Mouse (Mus musculus) cerebellum, postnatal 25 days (tissue): ENCODE results near the gene Rmnd5b.
"Not testable (repeated sequence)": the region's sequence is repeated elsewhere in the genome, so short reads cannot be mapped to it uniquely, and the experiment has no call there.

Experiments
- DNase-seq, 2 experiments: peaks; one replicate each; pipeline ENCODE4 v3.0.0; 2021; ENCODE audit warnings: mixed read lengths in 2 of 2

The Rmnd5b gene

GRCm38 (mm10) chr11:51635525-51636322 lies at the start of gene Rmnd5b:
Gene Rmnd5b (minus strand): TSS chr11:51635896.
- DNase-seq: peak; percentile 94

- no peak for DNase-seq
These were observed 46.3 kb upstream of the Rmnd5b start for GRCm38 (mm10) chr11:51681976-51682374.

GRCm38 (mm10) chr11:51681324-51681975 lies 45.8 kb upstream of the Rmnd5b start:
- DNase-seq: peak; percentile 84 to 92

GRCm38 (mm10) chr11:51679466-51679865 lies 43.8 kb upstream of the Rmnd5b start:
- DNase-seq: no peak

GRCm38 (mm10) chr11:51677737-51678418 lies 42.2 kb upstream of the Rmnd5b start:
- DNase-seq: no peak

GRCm38 (mm10) chr11:51675386-51675785 lies 39.7 kb upstream of the Rmnd5b start:
- no peak for DNase-seq

GRCm38 (mm10) chr11:51673291-51673690 lies 37.6 kb upstream of the Rmnd5b start:
- DNase-seq: peak in 1 of 2 experiments; percentile 9

GRCm38 (mm10) chr11:51671376-51671775 lies 35.7 kb upstream of the Rmnd5b start:
- no peak for DNase-seq

GRCm38 (mm10) chr11:51670846-51671245 lies 35.1 kb upstream of the Rmnd5b start:
- no peak for DNase-seq

GRCm38 (mm10) chr11:51664747-51665146 lies 29.1 kb upstream of the Rmnd5b start:
- not testable (repeated sequence) for DNase-seq

- DNase-seq: no peak
These were observed 26.9 kb upstream of the Rmnd5b start for GRCm38 (mm10) chr11:51662632-51663031.

- no peak for DNase-seq
These were observed 26.2 kb upstream of the Rmnd5b start for GRCm38 (mm10) chr11:51661867-51662365.

GRCm38 (mm10) chr11:51658705-51659104 lies 23.0 kb upstream of the Rmnd5b start:
- DNase-seq: no peak

- DNase-seq: no peak
These were observed 22.6 kb upstream of the Rmnd5b start for GRCm38 (mm10) chr11:51658291-51658690.

- DNase-seq: no peak
These were observed 21.3 kb upstream of the Rmnd5b start for GRCm38 (mm10) chr11:51656798-51657521.

GRCm38 (mm10) chr11:51654891-51655290 lies 19.2 kb upstream of the Rmnd5b start:
- no peak for DNase-seq

- DNase-seq: no peak
These were observed 18.0 kb upstream of the Rmnd5b start for GRCm38 (mm10) chr11:51653736-51654135.

GRCm38 (mm10) chr11:51652889-51653418 lies 17.3 kb upstream of the Rmnd5b start:
- no peak for DNase-seq

- DNase-seq: peak; percentile 49 to 68
These were observed 15.2 kb upstream of the Rmnd5b start, which contains the start of the genes N4bp3 and D930048N14Rik for GRCm38 (mm10) chr11:51650691-51651515. Gene N4bp3 (minus strand): TSS chr11:51650842. Gene D930048N14Rik (plus strand): TSS chr11:51650954.

GRCm38 (mm10) chr11:51650261-51650660 lies 14.6 kb upstream of the Rmnd5b start:
- DNase-seq: peak in 1 of 2 experiments; percentile 32

- DNase-seq: no peak
These were observed 14.1 kb upstream of the Rmnd5b start for GRCm38 (mm10) chr11:51649889-51650199.
